Mouse (Mus musculus) kidney, embryonic 16.5 days (tissue): ENCODE data around the gene Card9. TPM values are rescaled to one million over a fixed set of nuclear protein-coding genes. Genes with fewer than 3 reads are reported as not detected.

Experiments used
- ATAC-seq: fragments of 200-750 bp; cut with Nextera tagmentation; 2 replicates; pipeline ENCODE4 v1.8.0; 2017; ENCODE audit warnings: moderate TSS enrichment; ENCODE audit not compliant: low FRiP score, low TSS enrichment
- H3K27ac ChIP-seq: fragments of 300-500 bp; sonication (generic); 2 replicates; pipeline ENCODE4 v1.5.1; 2014; ENCODE audit warnings: low read length
- H3K27me3 ChIP-seq: fragments of 300-500 bp; sonication (generic); 2 replicates; pipeline ENCODE4 v1.6.1; 2014; ENCODE audit warnings: low read length, control low read depth, mixed read lengths; ENCODE audit not compliant: insufficient read depth
- H3K36me3 ChIP-seq: fragments of 300-500 bp; sonication (generic); 2 replicates; pipeline ENCODE4 v1.6.1; 2014; ENCODE audit warnings: low read length, control low read depth, mixed read lengths; ENCODE audit not compliant: insufficient read depth
- H3K4me1 ChIP-seq: fragments of 300-500 bp; sonication (generic); 2 replicates; pipeline ENCODE4 v1.6.1; 2014; ENCODE audit warnings: low read length, control low read depth, mixed read lengths; ENCODE audit not compliant: insufficient read depth
- H3K4me2 ChIP-seq: fragments of 300-500 bp; sonication (generic); replicated peaks from 2 replicates; pipeline ENCODE4 v1.6.1; 2014; ENCODE audit warnings: low read depth, low read length
- H3K4me3 ChIP-seq: fragments of 300-500 bp; sonication (generic); 2 replicates; pipeline ENCODE4 v1.5.1; 2014; ENCODE audit warnings: mild to moderate bottlenecking, low read length
- H3K9ac ChIP-seq: fragments of 300-500 bp; sonication (generic); replicated peaks from 2 replicates; pipeline ENCODE4 v1.6.1; 2014; ENCODE audit warnings: low read length
- H3K9me3 ChIP-seq: fragments of 300-500 bp; sonication (generic); 2 replicates; pipeline ENCODE4 v1.6.1; 2016; ENCODE audit warnings: low read length, control low read depth
- WGBS: fragments of 180-500 bp; shearing (Covaris S2); extraction: QIAGEN DNeasy Blood & Tissue Kit; methylation state at CpG from one replicate; pipeline ENCODE4 v1.1.7; 2014; 5-methylcytosine and 5-hydroxymethylcytosine counted together
- polyA plus RNA-seq: library from polyadenylated mRNA; unstranded; fragments of >200 nt; fragmentation: Nextera tagmentation; extraction: Ambion mirVana; gene quantifications from 2 replicates; pipeline ENCODE4 v1.2.1, GENCODE M21; 2015

Card9 gene
- polyA plus RNA-seq, 1 experiment from 2014 or later: 0.92 TPM

DNA sequence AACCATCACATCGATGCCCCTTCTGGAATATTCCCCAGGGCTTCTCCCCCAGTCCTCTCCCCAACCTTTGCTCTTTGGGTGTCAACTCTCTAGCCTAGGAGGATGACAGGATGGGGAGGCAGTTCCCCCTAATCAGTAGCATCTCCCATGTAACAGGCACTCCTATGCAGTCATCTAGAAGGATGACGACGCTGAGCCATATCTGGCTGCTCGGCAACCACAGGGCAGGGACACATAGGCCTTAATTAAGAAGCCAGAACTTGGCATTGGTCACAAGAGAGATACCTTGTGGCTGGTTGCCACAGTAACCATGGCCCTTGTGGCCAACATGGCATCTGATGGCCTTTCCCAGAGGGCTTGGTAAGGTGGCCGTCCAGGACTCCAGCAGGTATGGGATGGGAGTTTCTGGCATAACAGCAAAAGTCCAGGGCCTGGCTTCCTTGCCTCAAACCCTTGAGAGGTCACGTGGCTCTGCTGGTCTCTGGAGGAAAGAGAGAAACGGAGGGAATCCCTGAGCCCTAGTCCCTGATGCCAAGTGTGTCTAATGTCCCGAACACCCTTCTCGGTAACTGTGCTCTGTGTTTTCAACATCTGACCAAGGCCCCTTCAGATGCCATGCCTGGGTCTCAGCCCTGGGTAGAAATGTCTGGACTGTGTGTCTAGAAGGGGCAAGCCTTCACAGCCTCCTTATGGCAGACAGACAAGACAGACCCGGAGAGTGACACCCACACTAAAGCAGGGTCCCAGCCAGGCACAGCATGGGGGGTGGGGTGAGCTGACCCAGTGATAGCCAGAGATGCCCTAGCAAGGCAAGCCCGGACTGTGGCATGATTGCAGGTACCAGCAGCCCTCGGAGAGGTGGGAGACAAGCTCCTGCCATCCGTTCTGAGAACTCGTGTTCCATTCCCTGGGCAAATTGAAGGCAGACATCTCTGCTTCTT lies 40.2 kb downstream of the Card9 start:
- ATAC-seq: no peak
- WGBS: 85% methylated on average over 14 of the region's 14 CpGs
- H3K36me3 ChIP-seq: peaks cover 27% of the 10 kb centered on the region

DNA sequence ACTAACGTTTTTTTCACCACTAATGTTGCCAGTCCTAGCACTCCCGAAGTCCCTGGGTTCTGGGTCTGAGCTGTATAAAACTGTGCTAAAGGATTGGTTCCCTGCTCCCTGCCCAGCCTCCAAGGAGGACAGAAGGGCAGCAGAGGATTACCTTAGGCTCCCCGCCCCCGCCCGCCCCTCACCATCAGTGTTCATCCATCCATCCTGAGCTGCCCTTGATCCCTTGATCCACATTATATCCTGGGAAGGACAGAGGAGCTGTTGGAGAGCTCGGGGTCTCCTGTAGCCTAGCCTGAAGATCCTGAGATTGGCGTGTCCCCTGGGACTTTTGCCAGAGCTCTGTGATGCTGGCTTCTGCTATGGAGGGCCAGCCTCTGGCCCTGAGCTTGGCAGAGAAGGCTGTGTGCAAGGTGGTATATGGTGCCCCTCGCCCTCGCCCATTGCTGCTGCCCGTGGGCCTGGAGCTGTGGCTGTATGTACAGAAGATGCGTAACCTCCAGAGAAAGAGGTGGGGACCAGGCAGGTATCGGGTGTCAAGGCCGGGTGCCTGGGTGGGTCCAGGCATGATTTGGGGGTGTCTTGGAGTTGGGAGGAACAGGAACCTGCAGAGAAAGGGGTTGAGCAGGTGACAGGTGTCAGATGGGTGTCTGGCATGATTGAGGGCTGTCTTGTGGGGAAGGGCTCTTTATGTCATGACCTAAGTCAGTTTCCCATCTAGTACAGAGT lies 41.0 kb downstream of the Card9 start:
- no peak overlapping the region for H3K4me3 ChIP-seq
- peaks cover 27% of the 10 kb centered on the region for H3K4me1 ChIP-seq
- no peaks in the 10 kb centered on the region for H3K9me3 ChIP-seq
- H3K9ac ChIP-seq: no peak overlapping the region
- no peak overlapping the region for H3K27ac ChIP-seq
- no peak for ATAC-seq
- H3K27me3 ChIP-seq: no peaks in the 10 kb centered on the region
- peaks cover 19% of the 10 kb centered on the region for H3K36me3 ChIP-seq
- 86% methylated on average over 13 of the region's 13 CpGs for WGBS
- H3K4me2 ChIP-seq: no peak overlapping the region

More for the DNA sequence above, 40.2 kb downstream of the Card9 start:
- no peak overlapping the region for H3K9ac ChIP-seq
- no peak overlapping the region for H3K27ac ChIP-seq
- peaks cover 23% of the 10 kb centered on the region for H3K4me1 ChIP-seq
- no peaks in the 10 kb centered on the region for H3K9me3 ChIP-seq
- no peak overlapping the region for H3K4me2 ChIP-seq
- H3K27me3 ChIP-seq: no peaks in the 10 kb centered on the region
- no peak overlapping the region for H3K4me3 ChIP-seq

DNA sequence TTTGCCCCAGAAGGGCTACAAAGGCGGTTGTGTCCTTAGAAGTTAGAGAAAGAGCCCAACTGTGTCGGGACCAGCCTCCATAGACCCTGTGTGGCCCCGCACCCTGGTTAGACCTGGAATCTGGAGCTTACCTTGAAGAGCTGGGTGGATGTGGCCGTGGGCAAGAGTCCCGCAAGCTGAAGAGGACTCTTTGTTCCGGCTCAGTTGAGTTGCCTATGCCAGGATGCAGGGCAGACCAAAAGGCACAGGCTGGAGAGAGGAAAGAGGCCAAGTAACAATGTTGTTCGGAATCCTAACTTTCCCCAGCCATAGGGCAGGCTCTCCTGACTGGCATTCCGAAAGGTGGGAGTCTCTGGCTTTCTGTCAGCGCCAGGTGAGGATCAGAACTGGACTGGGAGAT lies 41.6 kb downstream of the Card9 start:
- Histone ChIP-seq H3K4me3 (no peak overlapping the region), H3K9me3 (no peaks in the 10 kb centered on the region), H3K27me3 (no peaks in the 10 kb centered on the region), H3K9ac (no peak overlapping the region), H3K4me1 (peaks cover 33% of the 10 kb centered on the region), H3K27ac (no peak overlapping the region), H3K4me2 (no peak overlapping the region), H3K36me3 (peaks cover 13% of the 10 kb centered on the region; the same call in 1 of the 2 replicates)
- no peak for ATAC-seq
- 82% methylated on average over 9 of the region's 9 CpGs for WGBS

DNA sequence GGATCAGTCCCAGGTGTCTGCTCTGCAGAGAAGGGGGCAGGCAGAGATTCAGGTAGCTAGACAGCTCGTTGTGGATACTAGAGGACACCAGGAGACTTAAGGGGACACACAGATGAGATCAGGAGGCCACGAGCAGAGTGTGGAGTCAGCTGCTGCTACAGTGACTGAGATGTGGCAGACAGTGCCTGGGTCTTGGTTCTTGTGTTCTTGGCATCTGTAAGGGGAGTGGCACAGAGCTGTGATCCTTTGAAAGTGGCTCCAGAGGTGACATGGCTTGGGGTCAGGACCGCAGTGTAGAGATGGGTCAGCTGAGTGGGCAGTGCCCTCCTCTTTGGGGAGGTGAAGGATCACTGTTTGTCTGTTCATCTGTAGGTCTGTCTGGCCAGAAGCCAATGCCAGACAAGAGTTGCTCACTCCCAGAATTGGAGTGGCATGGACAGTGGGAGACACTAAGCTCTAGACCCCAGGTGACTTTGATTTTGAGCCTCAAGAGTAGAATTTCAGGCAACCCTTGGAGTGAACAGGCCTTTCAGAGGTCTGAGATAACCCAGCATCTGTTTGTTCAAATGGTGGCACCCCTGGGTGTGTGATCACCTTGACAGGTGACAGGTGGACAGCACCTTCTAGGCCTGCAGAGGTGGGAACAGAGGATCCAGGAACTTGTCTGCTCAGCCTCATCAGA lies 42.6 kb downstream of the Card9 start:
- no peak for ATAC-seq
- no peak overlapping the region; the same call in 1 of the 2 replicates for H3K9ac ChIP-seq
- no peaks in the 10 kb centered on the region for H3K9me3 ChIP-seq
- H3K27ac ChIP-seq: no peak overlapping the region
- H3K4me2 ChIP-seq: no peak overlapping the region
- peaks cover 36% of the 10 kb centered on the region for H3K4me1 ChIP-seq
- WGBS: 74% methylated on average over 3 of the region's 3 CpGs
- no peak overlapping the region for H3K4me3 ChIP-seq
- no peaks in the 10 kb centered on the region for H3K27me3 ChIP-seq
- H3K36me3 ChIP-seq: peaks cover 4% of the 10 kb centered on the region; the same call in 1 of the 2 replicates

DNA sequence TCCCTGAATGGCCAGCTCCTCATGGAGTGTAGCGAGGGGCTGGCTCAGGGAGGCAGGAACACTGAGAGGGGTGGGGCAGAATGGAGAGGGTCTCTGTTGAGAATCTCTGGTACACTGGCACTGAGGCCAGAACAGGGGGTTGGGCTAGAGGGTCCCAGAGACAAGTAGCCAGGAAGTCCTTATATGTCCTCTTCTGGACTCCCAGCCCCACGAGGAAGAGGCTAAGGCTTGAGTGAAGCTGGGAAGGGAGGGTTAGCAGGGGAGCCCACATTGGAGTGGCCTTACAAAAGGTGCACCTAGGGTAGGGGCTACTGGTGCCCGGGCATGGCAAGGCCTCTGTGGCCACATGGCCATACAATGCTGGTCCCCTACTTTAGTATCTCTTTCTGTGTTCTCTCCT lies 43.3 kb downstream of the Card9 start:
- no peak for ATAC-seq
- Histone ChIP-seq H3K4me1 (peaks cover 36% of the 10 kb centered on the region), H3K27ac (no peak overlapping the region), H3K4me2 (peak overlapping the region; percentile 89), H3K9ac (no peak overlapping the region; the same call in 1 of the 2 replicates), H3K9me3 (no peaks in the 10 kb centered on the region), H3K4me3 (peak overlapping the region; percentile 93; the same call in 1 of the 2 replicates), H3K36me3 (peaks cover under 1% of the 10 kb centered on the region; the same call in 1 of the 2 replicates), H3K27me3 (no peaks in the 10 kb centered on the region)
- 67% methylated on average over 3 of the region's 3 CpGs for WGBS

DNA sequence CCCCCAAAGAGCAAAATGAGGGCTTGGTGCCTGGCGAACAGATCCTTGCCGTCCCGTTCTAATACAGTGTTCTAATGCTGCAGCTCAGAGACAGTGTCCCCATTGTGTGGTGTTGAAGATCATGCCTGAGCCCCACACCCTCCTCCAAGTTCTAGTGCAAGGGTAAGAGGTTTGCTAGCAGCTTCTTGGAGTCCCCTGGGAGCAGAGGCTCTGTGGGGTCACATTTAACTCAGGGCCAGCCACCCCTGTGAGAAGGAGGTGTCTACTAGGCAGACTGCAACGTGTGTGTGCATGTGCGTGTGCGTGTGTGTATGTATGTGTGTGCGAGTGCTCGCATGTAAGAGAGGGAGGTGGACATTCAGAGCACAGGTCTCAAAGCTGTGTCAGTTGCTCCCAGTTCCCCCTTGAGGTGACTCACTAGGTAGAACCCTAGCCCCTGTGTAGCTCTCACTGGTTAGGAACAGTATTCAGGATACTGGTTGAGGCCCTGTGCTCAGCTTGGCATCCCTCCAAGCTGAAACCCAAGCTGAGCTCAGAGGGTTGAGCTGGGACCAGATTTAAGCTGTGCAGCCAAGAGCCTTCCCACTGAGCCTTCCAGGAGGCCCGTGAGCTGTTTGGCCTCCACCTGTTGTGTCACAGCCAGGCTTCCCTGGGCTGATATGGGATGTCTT lies 44.0 kb downstream of the Card9 start:
- Histone ChIP-seq H3K27me3 (no peaks in the 10 kb centered on the region), H3K4me2 (peak overlapping the region; percentile 89), H3K36me3 (no peaks in the 10 kb centered on the region), H3K4me3 (peak overlapping the region; percentile 93), H3K4me1 (peaks cover 36% of the 10 kb centered on the region), H3K27ac (peak overlapping the region; percentile 97), H3K9me3 (no peaks in the 10 kb centered on the region), H3K9ac (peak overlapping the region; percentile 95)
- no peak; the same call in 1 of the 2 replicates for ATAC-seq
- WGBS: 41% methylated on average over 9 of the region's 9 CpGs

DNA sequence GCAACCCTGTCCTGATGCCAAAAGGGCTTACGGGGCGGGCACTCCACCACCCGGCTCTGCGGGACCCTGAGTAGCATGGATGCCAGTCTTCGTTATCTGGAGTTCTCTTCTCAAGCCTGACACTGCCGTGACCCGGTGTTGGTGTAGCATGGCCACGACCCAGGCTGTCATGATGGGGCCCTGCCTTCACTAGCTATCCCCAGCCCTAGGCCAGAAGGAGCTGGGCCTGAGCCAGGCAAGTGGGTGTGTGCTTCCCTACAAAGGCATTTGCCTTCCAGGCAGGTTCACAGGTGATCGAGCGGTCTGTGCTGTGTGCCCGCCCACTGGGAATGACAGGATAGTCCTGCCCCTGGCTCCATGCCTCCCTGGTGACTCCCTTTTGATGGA lies 44.8 kb downstream of the Card9 start:
- Histone ChIP-seq H3K27ac (peak overlapping the region; percentile 97), H3K4me1 (peaks cover 36% of the 10 kb centered on the region), H3K36me3 (no peaks in the 10 kb centered on the region), H3K4me2 (peak overlapping the region; percentile 89), H3K9ac (peak overlapping the region; percentile 95), H3K27me3 (no peaks in the 10 kb centered on the region), H3K9me3 (no peaks in the 10 kb centered on the region), H3K4me3 (peak overlapping the region; percentile 93)
- WGBS: 1% methylated on average over 11 of the region's 11 CpGs
- ATAC-seq: peak; percentile 42

DNA sequence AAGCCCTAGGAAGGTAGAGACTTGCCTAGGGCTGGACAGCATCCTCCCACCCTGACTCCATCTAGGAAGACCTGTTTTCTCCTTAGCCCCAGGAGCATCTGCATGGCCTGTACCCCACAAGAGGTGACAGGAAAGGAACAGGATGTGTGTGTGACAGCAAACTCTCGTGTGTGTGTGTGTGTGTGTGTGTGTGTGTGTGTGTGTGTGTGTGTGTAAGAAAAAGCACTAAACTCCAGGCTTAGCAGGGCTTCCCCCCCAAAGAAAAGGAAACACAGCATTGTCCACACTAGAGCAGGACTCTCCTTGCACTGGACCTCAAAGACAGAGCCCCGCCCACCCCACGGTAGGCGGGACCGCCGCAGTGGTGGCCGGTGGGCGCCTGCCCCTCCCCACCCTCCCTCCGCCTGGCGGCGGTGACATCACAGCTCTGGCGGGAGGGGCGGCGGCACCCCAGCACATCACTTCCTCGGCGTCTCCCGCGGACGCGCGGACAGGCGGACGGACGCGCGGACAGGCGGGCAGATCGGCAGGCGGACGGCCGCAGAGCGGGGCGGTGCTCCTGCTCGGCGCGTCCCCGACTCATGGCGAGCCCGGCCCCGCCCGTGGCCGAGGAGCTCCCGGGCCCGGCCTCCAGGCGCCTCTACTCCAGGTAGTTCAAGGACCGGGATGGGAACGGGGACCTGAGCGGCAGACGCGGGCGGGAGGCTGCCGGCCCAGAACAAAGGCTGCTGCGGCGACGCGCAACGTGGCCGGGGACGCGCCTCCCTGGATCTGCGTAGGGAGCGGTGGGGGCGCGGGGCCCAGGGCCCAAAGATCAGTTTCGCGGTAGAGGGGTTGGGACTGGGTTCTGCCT lies 45.4 kb downstream of the Card9 start, which contains the start of gene Gpsm1:
Gene Gpsm1 (plus strand): TSS at position 444 of the 853 bp plus-strand sequence.
- WGBS: under 1% methylated on average over 60 of the region's 66 CpGs
- H3K9ac ChIP-seq: peak within 1 kb of the TSS; percentile 95
- ATAC-seq: peak; percentile 83

More for the DNA sequence above, 45.4 kb downstream of the Card9 start, which contains the start of gene Gpsm1:
- no peaks in the 10 kb centered on the region for H3K27me3 ChIP-seq
- H3K4me1 ChIP-seq: peaks cover 36% of the 10 kb centered on the region
- H3K9me3 ChIP-seq: no peaks in the 10 kb centered on the region
- peak within 1 kb of the TSS; percentile 93 for H3K4me3 ChIP-seq
- peak within 1 kb of the TSS; percentile 97 for H3K27ac ChIP-seq
- no peaks in the 10 kb centered on the region for H3K36me3 ChIP-seq
- H3K4me2 ChIP-seq: peak within 1 kb of the TSS; percentile 89
